Mouse (Mus musculus) brain, embryonic 14.5 days (tissue): ENCODE data around the gene Galc.

ENCODE experiments used
- CTCF ChIP-seq: fragments of 200-500 bp; IDR thresholded peaks from 2 replicates; pipeline ENCODE4 v1.5.1; 2012; ENCODE audit warnings: inconsistent platforms, mild to moderate bottlenecking, moderate library complexity, borderline replicate concordance; ENCODE audit not compliant: insufficient read depth, insufficient read length; ENCODE audit errors: extremely low read depth
- POLR2A ChIP-seq: fragments of 200-500 bp; IDR thresholded peaks from 2 replicates; pipeline ENCODE4 v1.6.1; 2012; ENCODE audit warnings: mild to moderate bottlenecking, inconsistent platforms, borderline replicate concordance; ENCODE audit not compliant: poor library complexity, insufficient read depth, insufficient read length, severe bottlenecking; ENCODE audit errors: extremely low read depth

DNA sequence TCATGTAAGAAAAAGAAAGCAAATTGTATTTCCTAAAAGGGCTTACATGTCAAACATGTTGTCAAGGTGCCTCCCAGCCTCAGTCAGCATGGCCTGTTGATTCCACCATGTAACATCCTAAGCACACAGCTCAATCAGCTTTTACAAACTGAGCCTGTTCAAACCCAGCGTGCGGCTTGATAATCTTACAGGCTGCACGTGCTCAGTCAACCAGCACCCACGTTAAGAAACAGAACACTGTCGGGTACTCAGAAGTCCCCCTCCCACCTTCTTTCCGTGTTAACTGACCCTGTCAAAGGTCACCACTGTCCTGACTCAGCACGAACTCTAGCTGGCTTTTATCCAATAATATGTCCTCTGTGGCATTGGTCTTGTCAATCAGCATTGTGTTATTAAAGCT is 13.2 kb upstream of the Galc start:
- no peak for TF ChIP-seq POLR2A
- TF ChIP-seq CTCF = no peak
